In genomic region chr10:14100847-14101246, GRCm38 (mm10) we compare ENCODE assay signal across 18 mouse cellular contexts.
"Had no signal": no experiment of that assay in that cellular context is flagged by ENCODE, and none has a peak within 500 bp of the region (broad histone marks: within the 10 kb centered on the region; RNA-seq: fewer than 3 reads in every experiment).

No protein-coding gene starts in this region.

- H3K27ac ChIP-seq: lung, embryonic 15.5 days; macrophage; midbrain, embryonic 13.5 days; midbrain, embryonic 15.5 days; neural tube, embryonic 13.5 days; neural tube, embryonic 15.5 days; stomach, embryonic 15.5 days; stomach, postnatal 0 days had no signal

- ATAC-seq: lung, postnatal 0 days; midbrain, embryonic 13.5 days; midbrain, embryonic 15.5 days had no signal

- H3K36me3 ChIP-seq: lung, embryonic 15.5 days; midbrain, embryonic 13.5 days; midbrain, embryonic 15.5 days; neural tube, embryonic 13.5 days; neural tube, embryonic 15.5 days; stomach, embryonic 15.5 days had no signal

- H3K4me1 ChIP-seq: lung, embryonic 15.5 days; megakaryocyte, embryonic 14.5 days; midbrain, embryonic 13.5 days; midbrain, embryonic 15.5 days; neural tube, embryonic 13.5 days; neural tube, embryonic 15.5 days; stomach, embryonic 15.5 days had no signal

- DNase-seq: lung, adult 2 months; lung, postnatal 14 days; lung, postnatal 36 days; right cerebral cortex, postnatal 14 days; thymus, adult 2 months; thymus, postnatal 25 days; thymus, postnatal 4 days had no signal

- H3K4me3 ChIP-seq: lung, embryonic 15.5 days; megakaryocyte, embryonic 14.5 days; midbrain, embryonic 13.5 days; midbrain, embryonic 15.5 days; neural tube, embryonic 13.5 days; neural tube, embryonic 15.5 days; stomach, embryonic 15.5 days had no signal

- H3K9ac ChIP-seq: lung, embryonic 15.5 days; midbrain, embryonic 13.5 days; midbrain, embryonic 15.5 days; neural tube, embryonic 13.5 days; neural tube, embryonic 15.5 days; stomach, embryonic 15.5 days had no signal

- H3K9me3 ChIP-seq: lung, embryonic 15.5 days; megakaryocyte, embryonic 14.5 days; midbrain, embryonic 13.5 days; midbrain, embryonic 15.5 days; neural tube, embryonic 13.5 days; neural tube, embryonic 15.5 days; stomach, embryonic 15.5 days had no signal

- H3K4me2 ChIP-seq: lung, embryonic 15.5 days; midbrain, embryonic 11.5 days; midbrain, embryonic 13.5 days; midbrain, embryonic 15.5 days; neural tube, embryonic 13.5 days; neural tube, embryonic 15.5 days; stomach, embryonic 15.5 days had no signal

- H3K27me3 ChIP-seq: lung, embryonic 15.5 days; megakaryocyte, embryonic 14.5 days; midbrain, embryonic 13.5 days; midbrain, embryonic 15.5 days; neural tube, embryonic 13.5 days; neural tube, embryonic 15.5 days; stomach, embryonic 15.5 days had no signal
